Mouse (Mus musculus) spleen, embryonic (tissue): ENCODE measurements around the gene Fscn3.

Source experiments
- CTCF ChIA-PET: fragments of 350-600 bp; sonication (Branson Sonifier 250); formaldehyde crosslinking; loops from one replicate; lab custom pipeline; 2022; lab: Charles Lee

Fscn3 gene

DNA sequence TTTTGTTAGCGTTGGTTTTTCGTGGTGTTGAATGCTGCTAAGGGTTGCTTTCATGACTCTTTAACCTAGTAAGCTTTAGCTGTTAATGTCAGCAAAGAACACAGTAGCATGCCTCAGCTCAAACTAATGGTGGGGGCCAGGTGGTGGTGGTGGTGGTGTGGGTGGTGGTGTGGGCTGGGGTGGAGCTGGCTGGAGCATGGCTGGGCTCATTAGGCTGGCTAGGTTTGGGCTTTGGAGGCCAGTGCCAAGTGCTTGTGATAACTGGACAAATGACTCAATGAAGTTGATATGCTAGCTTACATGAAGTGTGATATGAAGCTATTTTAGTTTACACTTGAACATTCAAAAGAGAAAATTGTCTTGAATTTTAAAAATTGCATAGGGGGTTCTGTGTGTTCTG lies 58.4 kb downstream of the Fscn3 start:
- CTCF ChIA-PET = no interaction called here

DNA sequence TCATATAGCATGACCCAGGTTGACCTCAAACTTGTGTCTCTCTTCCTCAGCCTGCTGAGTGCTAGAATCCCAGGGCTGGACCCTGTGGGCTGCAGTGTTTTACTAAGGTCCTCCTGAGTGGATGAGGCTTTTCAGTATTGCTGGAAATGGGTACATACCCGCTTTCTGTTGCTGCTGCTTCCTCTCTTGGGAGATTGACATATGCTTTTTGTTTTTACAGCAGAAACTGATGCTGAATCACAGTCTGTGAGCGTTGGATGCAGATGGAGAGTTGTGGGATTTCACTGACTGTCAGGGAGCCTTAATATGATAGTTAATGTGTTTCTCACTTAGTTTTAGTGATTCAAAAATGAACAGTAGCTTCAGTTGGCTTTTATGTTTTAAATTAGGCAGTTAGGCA lies 58.9 kb downstream of the Fscn3 start:
- CTCF ChIA-PET = no interaction called here

DNA sequence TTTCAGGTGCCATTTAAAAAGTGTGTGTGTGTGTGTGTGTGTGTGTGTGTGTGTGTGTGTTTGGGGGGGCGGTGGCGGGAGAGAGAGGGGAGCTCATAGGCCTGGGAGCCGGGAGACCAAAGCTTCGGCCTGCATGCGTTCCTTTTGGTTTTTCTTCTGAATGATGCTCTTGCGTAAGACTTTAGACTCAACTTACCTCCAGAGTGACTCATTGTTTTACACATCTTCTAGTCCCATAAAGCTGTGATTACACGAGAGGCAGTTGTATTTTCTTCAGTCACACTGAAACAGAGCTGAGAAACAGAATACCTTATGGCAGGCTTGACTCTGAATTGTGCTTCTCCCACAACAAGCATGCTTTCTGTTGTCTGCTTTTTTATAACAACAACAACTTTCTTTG lies 59.3 kb downstream of the Fscn3 start:
- CTCF ChIA-PET = interaction anchor here (0.6 kb wide), 1 partner anchor 227 kb away, joined by 3 read pairs; no protein-coding TSS in a partner anchor
